Mouse (Mus musculus) liver, postnatal 0 days (tissue): ENCODE results near the gene Lrrc75a. TPM values are rescaled to one million over a fixed set of nuclear protein-coding genes. Genes with fewer than 3 reads are reported as not detected.

Experiments used
- ATAC-seq: fragments of 200-750 bp; cut with Nextera tagmentation; 2 replicates; pipeline ENCODE4 v1.8.0; 2017; ENCODE audit warnings: mild to moderate bottlenecking, moderate library complexity
- DNase-seq: peaks from one replicate; pipeline ENCODE4 v3.0.0-alpha.2; 2016
- H3K27ac ChIP-seq: fragments of 300-500 bp; sonication (generic); 2 replicates; pipeline ENCODE4 v1.5.1; 2014; ENCODE audit warnings: antibody characterized with exemption, moderate library complexity, mild to moderate bottlenecking, low read depth
- H3K27me3 ChIP-seq: fragments of 300-500 bp; sonication (generic); 2 replicates; pipeline ENCODE4 v1.6.1; 2014; ENCODE audit warnings: low read length, control low read depth, mixed read lengths; ENCODE audit not compliant: insufficient read depth
- H3K36me3 ChIP-seq: fragments of 300-500 bp; sonication (generic); replicated peaks from 2 replicates; pipeline ENCODE4 v1.6.1; 2014; ENCODE audit warnings: mild to moderate bottlenecking, control low read depth, low read length, moderate library complexity, mixed read lengths; ENCODE audit not compliant: insufficient read depth
- H3K4me1 ChIP-seq: fragments of 300-500 bp; sonication (generic); 2 replicates; pipeline ENCODE4 v1.6.1; 2014; ENCODE audit warnings: antibody characterized with exemption, mild to moderate bottlenecking, control low read depth; ENCODE audit not compliant: insufficient read depth
- H3K4me2 ChIP-seq: fragments of 300-500 bp; sonication (generic); 2 replicates; pipeline ENCODE4 v1.6.1; 2014; ENCODE audit warnings: low read depth, mild to moderate bottlenecking, low read length, moderate library complexity, mixed read lengths
- H3K4me3 ChIP-seq: fragments of 300-500 bp; sonication (generic); 2 replicates; pipeline ENCODE4 v1.5.1; 2014; ENCODE audit warnings: low read depth, low read length
- H3K9ac ChIP-seq: fragments of 300-500 bp; sonication (generic); replicated peaks from 2 replicates; pipeline ENCODE4 v1.6.1; 2014; ENCODE audit warnings: mild to moderate bottlenecking, moderate library complexity
- H3K9me3 ChIP-seq: fragments of 300-500 bp; sonication (generic); 2 replicates; pipeline ENCODE4 v1.6.1; 2016; ENCODE audit warnings: mild to moderate bottlenecking, control low read depth, low read length, mixed read lengths
- CTCF ChIP-seq: sonication (generic); IDR thresholded peaks from 2 replicates; pipeline ENCODE4 v1.5.1; 2016; ENCODE audit warnings: antibody characterized with exemption, low read depth
- EP300 ChIP-seq: IDR thresholded peaks from 2 replicates; pipeline ENCODE4 v1.6.1; 2016; ENCODE audit warnings: antibody characterized with exemption, low read depth, mild to moderate bottlenecking
- WGBS: fragments of 180-500 bp; shearing (Covaris S2); extraction: QIAGEN DNeasy Blood & Tissue Kit; methylation state at CpG from one replicate; pipeline ENCODE4 v1.1.7; 2014; ENCODE audit not compliant: insufficient replicate concordance; 5-methylcytosine and 5-hydroxymethylcytosine counted together
- polyA plus RNA-seq: library from polyadenylated mRNA; unstranded; fragments of >200 nt; fragmentation: Nextera tagmentation; extraction: Ambion mirVana; gene quantifications from 2 replicates; pipeline ENCODE4 v1.2.1, GENCODE M21; 2015

Gene Lrrc75a
- polyA plus RNA-seq, 1 experiment from 2014 or later: 1.1 TPM

DNA sequence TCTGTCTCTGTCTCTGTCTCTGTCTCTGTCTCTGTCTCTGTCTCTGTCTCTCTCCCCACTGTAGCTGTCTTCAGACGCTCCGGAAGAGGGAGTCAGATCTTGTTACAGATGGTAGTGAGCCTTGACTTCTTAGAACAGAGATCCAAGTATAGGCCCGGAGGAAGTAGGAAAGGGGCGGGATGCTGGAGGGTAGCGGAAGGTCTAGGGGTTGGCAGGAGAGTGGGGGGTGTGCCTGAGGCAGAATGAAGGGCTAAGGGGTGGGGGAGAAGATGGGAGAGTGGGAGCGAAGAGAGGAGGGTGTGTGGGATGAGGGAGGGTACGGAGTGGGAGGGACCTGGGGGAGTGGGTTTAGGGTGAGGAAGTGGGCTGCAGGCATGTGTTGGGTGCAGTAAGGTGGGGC, 82.6 kb downstream of the Lrrc75a start:
- no peaks in the 10 kb centered on the region for H3K36me3 ChIP-seq
- H3K9ac ChIP-seq: no peak overlapping the region
- H3K4me2 ChIP-seq: no peak overlapping the region
- DNase-seq: no peak
- H3K27me3 ChIP-seq: no peaks in the 10 kb centered on the region
- WGBS: 58% methylated on average over 7 of the region's 7 CpGs
- no peak for ATAC-seq
- TF ChIP-seq CTCF: no peak
- TF ChIP-seq EP300: no peak
- H3K27ac ChIP-seq: no peak overlapping the region
- H3K4me1 ChIP-seq: no peaks in the 10 kb centered on the region
- H3K4me3 ChIP-seq: no peak overlapping the region
- no peaks in the 10 kb centered on the region for H3K9me3 ChIP-seq

DNA sequence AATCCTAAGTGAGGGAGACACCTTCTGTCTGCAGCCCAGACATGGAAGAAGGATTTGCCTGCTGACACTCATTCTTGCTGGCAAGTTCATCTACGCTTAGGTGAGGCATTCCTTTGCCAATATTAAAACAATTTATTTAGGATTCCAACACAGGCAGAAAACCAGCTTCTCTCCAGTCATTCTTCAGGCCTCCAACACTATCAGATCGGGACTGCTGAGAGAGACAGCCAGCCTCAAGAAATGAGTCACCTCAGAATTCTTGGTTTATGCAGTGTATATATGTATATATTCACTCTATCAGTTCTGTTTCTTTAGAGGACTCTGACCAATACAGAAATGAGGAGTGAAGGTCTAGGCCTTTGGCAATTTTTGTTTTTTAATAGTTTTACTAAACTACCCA, 84.7 kb downstream of the Lrrc75a start:
- no peak for TF ChIP-seq EP300
- no peak for TF ChIP-seq CTCF
- H3K27ac ChIP-seq: no peak overlapping the region
- H3K4me1 ChIP-seq: peaks cover 8% of the 10 kb centered on the region
- ATAC-seq (no peak), DNase-seq (no peak)
- no peaks in the 10 kb centered on the region for H3K9me3 ChIP-seq
- 82% methylated on average over 2 of the region's 2 CpGs for WGBS
- no peaks in the 10 kb centered on the region for H3K27me3 ChIP-seq
- no peak overlapping the region for H3K9ac ChIP-seq
- no peak overlapping the region for H3K4me2 ChIP-seq
- H3K4me3 ChIP-seq: no peak overlapping the region
- H3K36me3 ChIP-seq: no peaks in the 10 kb centered on the region

DNA sequence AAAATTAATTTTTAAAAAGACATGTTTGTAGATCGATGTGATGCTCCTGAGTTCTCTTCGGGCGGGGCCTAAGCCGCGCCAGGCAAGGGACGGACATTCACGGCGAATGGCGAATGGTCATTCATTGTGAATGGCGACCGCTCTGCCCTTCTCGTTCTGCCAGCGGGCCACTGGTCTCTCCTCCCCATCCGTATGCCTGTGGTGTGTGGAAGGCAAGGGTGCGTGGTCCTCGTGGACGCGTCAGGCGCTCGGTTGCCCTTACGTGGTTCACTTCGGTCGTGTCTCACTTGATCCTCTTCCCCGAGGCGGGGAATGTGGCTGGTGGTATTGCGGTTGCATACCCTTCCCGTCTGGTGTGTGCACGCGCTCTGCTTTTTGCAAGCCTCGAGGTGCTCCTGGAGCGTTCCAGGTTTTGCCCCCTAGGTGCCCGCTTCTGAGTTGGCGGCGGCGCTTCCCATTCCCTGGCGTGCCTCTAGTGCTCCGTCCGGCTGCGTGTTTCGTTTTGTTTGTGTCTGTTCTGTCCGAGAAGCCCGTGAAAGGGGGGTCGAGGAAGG, 87.8 kb downstream of the Lrrc75a start:
- 36% methylated on average over 43 of the region's 43 CpGs for WGBS
- no peak for TF ChIP-seq EP300
- TF ChIP-seq CTCF: no peak
- Histone ChIP-seq H3K36me3 (peaks cover 3% of the 10 kb centered on the region; the same call in 1 of the 2 replicates), H3K27me3 (no peaks in the 10 kb centered on the region), H3K4me2 (peak overlapping the region; percentile 70), H3K4me1 (peaks cover 8% of the 10 kb centered on the region), H3K9ac (no peak overlapping the region; the same call in 1 of the 2 replicates), H3K27ac (no peak overlapping the region), H3K9me3 (no peaks in the 10 kb centered on the region), H3K4me3 (peak overlapping the region; percentile 33)
- peak; percentile 23 for DNase-seq
- no peak for ATAC-seq

DNA sequence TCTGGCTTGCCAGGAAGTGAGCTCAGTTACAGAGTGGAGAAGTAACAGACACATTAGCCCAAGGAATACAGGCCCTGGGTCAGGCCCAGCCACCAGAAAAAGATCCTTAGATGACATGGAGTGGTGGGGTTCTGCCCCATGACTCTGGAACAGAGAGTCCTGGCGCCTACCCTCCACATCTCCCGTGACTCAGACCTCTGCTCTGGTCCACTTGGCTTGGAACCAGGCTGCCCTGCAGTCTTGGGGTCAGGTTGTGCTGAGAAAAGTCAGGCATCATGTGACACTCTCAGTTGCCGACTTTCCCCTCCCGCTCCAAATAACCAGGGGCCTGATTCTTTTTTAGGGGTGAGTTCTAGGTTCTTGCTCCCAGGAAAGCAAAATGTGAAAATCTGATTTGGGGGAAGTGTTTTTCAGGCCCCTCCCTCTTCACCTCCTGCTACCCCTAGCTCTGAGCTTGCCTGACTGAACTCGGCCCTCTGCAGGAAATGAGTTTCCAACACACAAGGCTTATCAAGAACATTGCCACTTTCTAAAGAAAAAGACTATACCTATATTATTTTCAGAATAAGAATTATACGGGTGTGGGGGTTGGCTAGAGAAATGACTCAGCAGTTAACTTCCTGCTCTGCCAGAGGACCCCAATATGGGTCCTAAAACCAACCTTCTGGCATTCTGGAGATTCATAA, 89.2 kb downstream of the Lrrc75a start:
- ATAC-seq: peak; percentile 55
- TF ChIP-seq EP300: no peak
- TF ChIP-seq CTCF: no peak
- H3K4me1 ChIP-seq: peaks cover 17% of the 10 kb centered on the region
- H3K9ac ChIP-seq: no peak overlapping the region
- WGBS: 35% methylated on average over 6 of the region's 6 CpGs
- H3K9me3 ChIP-seq: no peaks in the 10 kb centered on the region
- no peak overlapping the region for H3K27ac ChIP-seq
- H3K4me2 ChIP-seq: no peak overlapping the region
- H3K27me3 ChIP-seq: no peaks in the 10 kb centered on the region
- DNase-seq: peak; percentile 34
- H3K4me3 ChIP-seq: no peak overlapping the region
- H3K36me3 ChIP-seq: peaks cover 13% of the 10 kb centered on the region

DNA sequence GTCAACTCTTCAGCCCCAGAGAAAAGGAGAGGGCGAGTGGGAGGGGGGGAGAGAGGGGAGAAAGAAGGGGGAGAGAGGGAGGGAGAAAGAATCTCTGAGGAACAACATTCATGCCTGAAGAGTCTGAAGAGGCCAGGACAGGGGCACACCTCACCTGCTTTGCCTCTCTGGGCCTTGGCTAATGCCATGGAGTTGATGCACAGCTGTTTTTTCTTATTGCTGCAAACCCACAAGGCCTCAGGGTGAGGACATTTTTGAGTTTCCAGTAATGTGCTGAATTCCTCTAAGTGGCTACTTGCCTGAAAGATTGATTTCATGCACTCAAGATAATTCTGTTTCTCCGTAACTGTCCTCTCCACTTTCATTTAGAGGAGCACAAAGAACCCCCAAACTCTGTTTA, 90.2 kb downstream of the Lrrc75a start:
- Histone ChIP-seq H3K9me3 (no peaks in the 10 kb centered on the region), H3K36me3 (peaks cover 22% of the 10 kb centered on the region), H3K4me3 (no peak overlapping the region), H3K9ac (no peak overlapping the region), H3K4me1 (peaks cover 25% of the 10 kb centered on the region), H3K27ac (no peak overlapping the region), H3K27me3 (no peaks in the 10 kb centered on the region), H3K4me2 (no peak overlapping the region)
- WGBS: 83% methylated on average over 2 of the region's 2 CpGs
- no peak for TF ChIP-seq CTCF
- no peak for TF ChIP-seq EP300
- ATAC-seq: no peak
- DNase-seq: no peak

DNA sequence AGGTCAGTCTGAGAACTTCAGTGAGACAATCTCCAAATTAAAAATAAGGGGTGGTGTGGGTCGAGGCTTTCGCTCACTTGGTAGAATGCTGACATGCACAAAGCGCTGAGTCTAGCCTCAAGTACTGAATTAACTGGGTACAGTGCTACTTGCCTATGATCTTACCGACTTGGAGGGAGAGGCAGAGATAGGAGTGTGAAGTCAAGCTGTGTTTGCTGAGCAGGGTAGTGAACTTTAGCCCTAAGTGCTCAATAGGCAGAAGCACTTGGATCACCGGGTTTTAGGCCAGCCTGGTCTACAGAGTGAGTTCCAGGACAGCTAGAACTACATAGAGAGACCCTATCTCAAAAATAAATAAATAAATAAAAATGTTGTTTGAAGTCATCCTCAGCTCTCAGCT, 91.1 kb downstream of the Lrrc75a start:
- WGBS: 47% methylated on average over 5 of the region's 5 CpGs
- no peak overlapping the region for H3K4me2 ChIP-seq
- no peak overlapping the region for H3K4me3 ChIP-seq
- H3K36me3 ChIP-seq: peaks cover 24% of the 10 kb centered on the region
- ATAC-seq (no peak), DNase-seq (no peak)
- H3K27ac ChIP-seq: no peak overlapping the region
- H3K4me1 ChIP-seq: peaks cover 25% of the 10 kb centered on the region
- no peak overlapping the region for H3K9ac ChIP-seq
- TF ChIP-seq EP300 (no peak), CTCF (no peak)
- H3K27me3 ChIP-seq: no peaks in the 10 kb centered on the region
- no peaks in the 10 kb centered on the region for H3K9me3 ChIP-seq
